Mouse (Mus musculus): ENCODE data around the gene Nppc.

The Nppc gene

DNA sequence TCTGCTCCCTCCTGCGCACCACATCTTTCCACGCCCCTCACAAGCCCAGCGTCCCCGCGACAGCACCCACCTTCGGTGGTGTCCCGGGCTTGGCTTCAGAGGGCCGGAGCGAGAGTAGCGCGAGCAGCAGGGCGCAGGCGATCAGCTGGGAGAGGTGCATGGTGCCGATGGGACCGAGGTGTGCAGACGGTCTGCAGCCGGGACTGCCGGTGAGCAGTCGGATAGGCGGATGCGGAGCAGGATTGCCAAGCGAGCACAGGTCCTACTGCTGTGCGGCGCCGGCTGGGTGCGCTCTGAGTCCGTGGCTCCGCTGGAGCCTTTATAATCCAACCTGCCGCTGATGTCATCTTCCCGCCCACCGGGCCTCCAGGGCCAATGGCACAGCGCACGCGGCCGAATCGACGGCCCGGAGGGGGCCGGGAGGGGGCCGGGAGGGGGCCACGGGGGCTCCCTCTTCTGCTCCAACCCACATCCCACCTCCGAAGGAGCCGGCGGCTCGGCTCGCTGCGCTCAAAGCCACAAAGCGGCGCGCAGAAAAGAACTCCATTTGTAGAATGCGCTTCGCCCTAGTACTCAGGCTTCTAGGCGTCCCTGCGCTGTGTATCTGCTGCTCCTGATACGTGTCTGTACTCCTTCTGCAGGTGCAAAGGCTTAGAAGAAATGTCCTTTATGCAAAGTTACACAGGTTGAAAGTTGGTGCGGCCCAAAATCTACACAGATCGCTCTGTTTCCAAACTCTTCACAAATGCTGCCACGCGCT is at the start of gene Nppc:
Gene Nppc, minus strand, starts transcription at position 293 of the 760 bp plus-strand sequence.
- DNase-seq = peak; percentile 83

DNA sequence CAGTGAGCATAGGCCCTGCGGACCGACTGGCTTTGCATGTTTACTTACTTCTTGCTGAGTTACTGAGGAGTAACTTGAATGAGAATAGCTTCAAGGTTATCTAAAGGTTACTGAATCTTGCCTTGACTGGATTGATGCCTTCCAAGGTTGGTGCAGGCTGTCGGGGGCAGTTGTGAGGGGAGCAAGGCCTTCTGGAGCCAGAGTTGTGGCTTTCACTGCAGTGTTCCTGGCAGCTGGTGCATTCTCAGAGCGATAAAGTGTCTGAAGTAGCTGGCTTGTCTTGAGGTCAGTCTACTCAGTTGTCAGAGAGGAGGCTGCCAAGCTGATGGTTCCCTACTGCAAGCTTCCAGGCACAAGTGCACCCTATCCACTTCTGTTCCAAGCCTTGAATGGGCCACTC is 49.0 kb upstream of the Nppc start:
- DNase-seq = no peak

DNA sequence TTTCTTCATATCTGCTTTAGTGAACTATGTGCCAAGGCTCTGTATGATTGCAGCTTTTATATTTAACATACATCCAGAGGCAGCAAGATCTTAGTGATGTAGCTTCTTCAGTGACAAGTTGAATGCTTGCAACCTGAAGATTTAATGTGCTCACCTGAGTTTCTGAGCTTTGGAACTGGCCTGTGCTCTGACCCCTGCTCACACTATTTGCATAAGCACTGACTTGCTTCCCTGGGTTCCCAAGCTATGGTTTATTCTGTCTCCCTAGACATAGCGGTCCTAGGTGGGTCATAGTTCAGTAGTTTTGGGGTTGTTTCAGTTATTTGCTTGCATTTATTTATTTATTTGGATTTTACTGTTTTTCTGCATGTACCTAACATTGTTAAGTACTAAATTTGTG is 47.8 kb upstream of the Nppc start:
- no peak for DNase-seq

DNA sequence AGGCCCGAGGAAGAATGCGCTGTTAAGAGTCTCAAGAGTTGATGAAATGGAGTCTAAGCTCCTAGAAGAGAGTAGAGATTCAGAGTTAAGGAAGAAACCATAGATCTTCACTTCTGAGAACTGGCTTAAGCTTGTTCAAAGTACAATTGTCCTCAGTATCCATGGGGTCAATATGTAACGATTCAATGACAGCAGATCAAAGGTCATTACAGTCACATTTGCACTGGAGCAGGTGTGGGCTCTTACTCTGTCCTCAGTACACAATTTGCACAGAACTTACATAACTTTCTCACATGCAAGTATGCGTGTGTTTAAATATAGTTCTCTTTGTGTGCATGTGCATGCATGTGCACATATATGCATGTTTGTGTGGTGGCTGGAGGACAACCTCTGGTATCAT is 42.7 kb upstream of the Nppc start:
- DNase-seq = no peak

DNA sequence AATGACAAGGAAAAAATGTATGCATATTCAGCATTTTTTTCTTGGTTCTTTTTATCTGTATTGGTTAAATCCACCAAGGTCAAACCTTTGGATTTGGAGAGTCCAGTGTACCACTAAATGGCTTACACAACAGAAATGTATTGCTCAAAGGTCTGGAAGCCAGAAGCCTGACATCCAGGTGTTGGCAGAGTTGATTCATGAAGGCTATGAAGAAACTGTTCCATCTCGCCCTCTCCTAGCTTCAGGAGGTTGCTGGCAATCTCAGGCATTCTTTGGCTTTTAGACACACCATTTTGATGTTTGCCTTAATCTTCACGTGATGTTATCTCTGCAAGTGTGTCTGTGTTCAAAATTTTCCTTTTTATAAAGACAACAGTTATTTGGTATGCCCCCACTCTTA is 41.7 kb upstream of the Nppc start:
- DNase-seq = no peak

DNA sequence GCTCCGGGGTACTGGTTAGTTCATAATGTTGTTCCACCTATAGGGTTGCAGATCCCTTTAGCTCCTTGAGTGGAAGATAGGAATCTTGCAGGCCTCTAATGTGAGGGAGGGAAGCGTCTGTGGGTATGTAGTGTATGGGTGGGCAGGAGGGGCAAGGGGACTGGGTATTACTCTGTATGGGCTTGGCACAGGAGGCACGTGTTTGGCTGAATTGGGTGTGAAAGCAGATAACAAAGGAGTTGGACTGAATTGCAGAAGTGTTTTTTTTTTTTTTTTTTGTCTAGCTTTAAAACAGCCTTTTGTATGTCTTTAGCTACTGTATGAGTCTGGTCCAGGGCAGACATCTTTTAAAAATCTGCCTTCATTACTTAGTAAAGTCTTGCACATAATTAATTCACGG is 39.2 kb upstream of the Nppc start:
- no peak for DNase-seq

DNA sequence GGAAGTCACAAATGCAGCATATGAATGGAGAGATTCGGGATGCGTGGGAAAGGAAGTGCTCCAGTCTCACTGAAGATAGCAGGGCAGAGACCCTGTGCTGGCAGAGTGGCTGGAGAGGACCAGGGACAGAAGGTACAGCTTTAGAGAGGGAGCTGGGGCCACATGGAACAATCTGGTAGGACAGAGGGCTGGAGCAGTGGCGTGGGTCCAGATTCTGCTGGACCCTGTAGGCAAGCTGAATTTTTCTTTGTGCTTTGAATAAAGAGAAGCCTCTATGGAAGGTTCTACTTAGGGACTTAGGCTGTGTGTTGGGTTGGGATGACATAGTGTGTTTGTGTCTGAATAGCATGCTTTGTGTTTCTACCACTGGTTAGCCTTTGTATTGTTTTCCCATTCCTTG is 35.1 kb upstream of the Nppc start:
- DNase-seq = no peak

DNA sequence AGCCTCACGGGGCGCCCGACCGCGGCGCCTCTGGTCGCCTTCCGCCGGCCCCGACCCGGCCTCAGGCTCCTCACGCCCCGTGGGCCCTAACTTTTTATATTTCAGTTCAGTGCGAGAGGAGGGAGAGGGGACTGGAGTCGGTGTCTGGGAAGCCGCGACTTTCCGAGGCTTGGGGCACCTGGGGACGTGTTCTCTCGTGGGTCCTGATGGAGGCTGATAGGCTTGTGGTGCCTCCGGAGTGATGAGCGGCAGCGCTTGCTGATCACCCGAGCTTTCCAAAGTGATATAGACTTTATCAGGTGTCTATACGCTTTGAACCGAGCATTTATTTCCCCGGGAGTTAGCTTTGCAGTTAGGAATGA is 33.6 kb upstream of the Nppc start:
- DNase-seq = no peak

DNA sequence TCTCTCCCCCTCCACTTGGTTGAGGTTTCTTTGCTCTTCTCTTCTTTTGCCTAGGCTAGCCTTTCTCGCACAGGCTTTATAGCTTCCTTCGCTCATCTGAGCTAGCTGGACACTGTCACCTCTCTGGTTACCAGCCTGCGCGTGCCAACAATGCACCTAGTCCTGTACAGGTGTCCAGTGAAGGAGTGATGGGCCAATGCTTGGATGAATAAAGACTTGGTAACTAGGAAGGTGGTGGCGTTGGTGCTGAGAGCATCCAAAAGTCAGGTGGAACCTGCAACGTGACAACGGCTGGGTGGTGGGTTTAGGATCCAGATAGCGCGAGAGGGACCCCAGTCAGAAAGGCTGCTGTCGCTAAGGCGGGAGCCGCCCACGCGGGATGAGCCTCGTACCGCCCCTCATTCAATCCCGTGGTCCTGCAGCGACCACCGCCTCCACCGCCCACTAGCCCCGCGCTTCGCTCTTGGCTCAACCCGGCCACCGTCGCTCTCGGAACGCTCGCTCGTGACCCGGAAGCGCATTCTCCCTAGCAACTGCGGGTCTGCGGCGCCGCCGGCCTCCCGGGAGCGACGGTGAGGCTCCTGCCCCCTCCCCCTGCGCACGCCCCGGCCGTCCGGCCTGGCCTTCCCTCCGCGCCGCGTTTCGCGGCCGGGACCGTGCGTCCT is 33.1 kb upstream of the Nppc start, which contains the start of gene Dis3l2:
Gene Dis3l2, plus strand, starts transcription at position 509 of the 665 bp plus-strand sequence.
- DNase-seq = peak; percentile 95

DNA sequence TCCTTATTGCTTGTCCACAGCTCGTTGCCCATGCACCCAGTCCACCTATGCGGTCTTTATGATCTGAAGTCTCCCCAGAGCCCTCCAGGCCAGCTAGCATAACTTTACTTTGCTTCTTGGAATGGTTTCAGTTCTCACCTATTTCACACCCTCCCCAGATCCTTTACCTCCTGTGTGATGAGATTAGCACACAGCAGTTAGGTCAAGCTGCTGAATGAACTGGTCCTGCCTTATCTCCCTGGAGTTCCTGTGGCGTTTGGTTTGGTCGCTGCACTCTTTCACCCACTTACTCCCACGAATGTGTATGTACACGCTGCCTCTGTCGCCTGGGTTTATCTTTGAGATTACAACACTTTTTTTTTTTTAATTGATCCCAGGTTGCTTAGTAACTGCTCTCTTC is 30.0 kb upstream of the Nppc start:
- DNase-seq = no peak

DNA sequence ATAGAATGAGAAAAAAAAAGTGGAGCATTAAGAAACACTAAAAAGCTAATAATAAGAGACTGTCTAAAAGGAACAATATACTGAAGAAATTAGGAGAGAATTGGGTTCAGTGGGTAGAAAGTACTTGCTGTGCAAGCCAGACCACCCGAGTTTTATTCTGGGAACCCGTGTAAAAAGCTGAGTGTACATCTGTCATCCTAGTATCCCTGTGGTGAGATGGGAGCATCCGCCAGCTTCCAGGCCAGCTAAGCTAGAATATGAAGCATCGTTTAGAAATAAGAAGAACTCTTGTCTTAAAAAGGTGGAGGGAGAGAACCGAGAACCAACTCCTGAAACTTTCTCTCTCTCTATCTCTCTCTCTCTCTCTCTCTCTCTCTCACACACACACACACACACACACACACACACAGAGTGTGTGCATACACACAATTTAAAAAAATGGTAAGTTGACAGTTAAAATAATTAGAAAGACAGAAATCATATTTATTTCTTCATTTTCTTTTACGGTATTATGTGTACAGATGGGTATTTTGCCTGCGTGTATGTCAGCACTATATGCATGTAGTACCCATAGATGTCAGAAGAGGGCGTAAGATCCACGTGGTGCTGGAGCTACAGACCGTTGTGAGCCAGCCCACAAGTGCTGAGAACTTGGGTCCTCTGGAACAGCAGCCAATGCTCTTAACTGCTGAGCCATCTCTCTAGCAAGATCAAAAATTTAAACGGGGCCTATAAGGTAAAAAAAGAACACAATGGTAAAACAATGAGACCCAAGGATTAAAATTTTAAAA is 29.2 kb upstream of the Nppc start:
- no peak for DNase-seq

DNA sequence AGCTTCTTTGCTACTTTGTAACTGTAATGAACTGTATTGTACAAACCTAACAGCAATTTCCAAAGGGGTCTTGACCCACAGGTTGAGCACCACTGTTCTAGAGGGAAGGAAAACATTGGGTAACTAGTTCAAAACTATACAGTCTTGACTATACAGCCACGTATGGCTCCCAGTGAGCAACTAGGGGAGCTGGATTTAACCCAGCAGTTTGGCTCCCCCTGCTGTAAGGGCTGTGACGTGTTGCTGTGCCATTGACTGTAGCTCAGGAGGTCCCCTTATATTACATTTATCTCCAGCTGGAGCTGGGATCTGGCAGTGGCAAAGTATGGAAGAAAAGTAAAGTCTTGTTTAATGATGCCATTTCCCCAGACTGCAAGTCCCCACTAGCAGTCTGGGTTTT is 28.4 kb upstream of the Nppc start:
- no peak for DNase-seq

DNA sequence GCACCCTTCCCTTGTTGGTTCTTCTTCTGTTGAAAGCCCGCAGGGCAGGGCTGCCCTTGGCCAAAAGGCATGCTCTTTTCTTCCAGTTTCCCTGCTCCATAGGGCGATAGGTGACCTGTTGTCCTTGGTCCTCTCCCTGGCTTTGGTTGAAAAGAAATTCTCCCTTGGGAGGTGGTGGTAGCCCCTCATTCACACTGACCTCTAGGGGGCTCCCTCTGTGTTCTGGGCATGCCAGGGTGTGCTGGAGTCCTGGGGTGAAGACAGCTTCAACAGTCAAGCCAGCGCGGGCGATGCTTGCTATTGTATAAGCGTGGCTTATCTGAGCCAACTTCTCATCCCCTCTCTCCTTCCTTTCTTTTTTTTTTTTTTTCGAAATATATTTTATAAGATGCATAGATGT is 26.6 kb upstream of the Nppc start:
- no peak for DNase-seq

DNA sequence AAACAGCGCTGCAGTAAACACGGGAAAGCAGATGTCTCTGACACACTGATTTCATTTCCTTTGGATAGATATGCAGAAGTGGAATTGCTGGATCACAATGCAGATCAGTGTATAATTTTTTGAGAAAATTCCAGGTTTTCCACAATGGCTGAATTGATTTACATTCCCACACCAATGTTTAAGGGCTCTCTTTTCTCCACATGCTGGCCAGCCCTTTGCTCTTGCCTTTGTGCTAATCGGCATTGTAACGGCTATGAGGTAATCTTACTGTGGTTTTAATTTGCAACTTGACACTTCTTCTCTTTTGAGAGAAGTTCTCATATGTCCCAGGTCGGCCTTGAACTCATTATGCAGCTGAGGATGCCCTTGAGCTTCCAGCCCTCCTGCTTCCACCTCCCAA is 20.7 kb upstream of the Nppc start:
- DNase-seq = no peak

DNA sequence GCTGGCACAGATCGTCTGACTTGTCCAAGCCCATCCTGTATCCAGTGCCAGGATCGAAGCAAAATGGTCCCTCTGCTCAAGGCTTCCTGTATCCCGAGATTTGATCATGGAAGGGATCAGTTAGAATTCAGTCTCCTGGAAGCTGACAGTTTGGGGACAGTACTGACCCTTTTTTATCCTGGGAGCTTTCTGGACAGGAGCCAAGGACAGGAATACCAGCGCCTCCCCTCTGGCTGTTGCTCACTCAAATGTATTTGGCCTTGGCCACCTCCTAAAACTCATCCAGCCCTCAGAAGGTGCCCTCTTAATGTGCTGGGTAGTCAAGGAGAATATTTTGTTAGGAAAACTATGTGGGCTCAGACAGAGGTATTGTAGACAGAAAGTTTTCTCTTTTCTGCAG is 16.9 kb upstream of the Nppc start:
- no peak for DNase-seq

DNA sequence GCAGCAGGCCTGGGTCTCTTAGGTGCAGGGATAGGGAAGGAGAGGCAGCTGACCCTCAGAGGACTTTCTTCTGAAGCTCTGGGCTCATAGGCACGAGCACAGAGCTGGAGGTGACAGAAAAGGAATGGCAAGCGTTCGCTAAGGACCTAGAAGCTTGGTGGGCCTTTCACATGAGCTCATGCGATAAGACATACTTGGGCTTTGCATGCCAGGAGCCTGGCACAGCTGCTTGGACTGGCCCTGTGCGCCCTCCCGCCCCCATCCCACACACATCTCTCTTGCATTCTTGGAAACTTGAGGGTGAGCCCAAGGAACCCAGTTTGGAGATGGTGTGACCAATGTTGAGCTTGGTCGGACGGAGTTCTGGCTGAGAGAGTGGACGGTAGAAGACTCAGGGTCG is 8.3 kb upstream of the Nppc start:
- no peak for DNase-seq

DNA sequence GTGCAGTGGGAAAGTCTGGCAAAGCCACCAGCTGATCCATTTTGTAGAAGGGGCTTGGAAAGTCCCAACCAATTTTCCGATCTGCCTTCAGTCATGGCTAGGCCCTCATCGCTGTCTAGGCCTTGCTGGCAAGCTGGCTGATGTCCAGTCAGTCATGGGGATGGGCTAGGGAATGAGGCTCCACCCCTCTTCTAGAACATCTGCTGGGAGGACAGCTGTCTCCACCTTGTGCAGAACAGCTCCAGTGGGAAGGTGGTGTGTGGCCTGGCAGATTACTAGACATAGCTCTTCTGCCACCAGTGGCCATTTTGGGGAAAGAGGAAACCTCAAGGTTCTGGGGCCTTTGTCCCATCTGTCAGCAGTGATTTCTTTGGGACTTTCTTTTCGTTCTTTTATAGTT is 7.3 kb upstream of the Nppc start:
- DNase-seq = no peak

DNA sequence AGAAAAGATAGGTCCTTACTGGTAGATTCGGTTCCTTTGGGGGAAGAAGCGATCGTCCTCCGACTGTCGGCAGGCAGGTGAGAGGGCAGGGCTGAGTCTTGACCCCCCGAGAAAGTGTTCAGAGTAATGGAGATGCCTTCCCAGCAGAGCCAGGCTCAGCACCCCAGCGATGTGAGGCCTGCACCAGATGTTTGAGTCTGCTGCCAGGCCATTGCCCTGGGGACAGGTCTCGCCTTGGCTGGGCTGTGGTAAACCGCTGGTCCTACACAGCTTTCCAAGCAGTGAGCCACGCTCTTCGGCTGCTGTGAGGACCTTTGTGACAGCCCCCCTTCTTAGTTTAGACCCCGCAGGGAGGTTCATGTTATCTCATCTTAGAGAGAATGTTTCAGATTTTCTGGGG is 4.8 kb upstream of the Nppc start:
- DNase-seq = no peak

DNA sequence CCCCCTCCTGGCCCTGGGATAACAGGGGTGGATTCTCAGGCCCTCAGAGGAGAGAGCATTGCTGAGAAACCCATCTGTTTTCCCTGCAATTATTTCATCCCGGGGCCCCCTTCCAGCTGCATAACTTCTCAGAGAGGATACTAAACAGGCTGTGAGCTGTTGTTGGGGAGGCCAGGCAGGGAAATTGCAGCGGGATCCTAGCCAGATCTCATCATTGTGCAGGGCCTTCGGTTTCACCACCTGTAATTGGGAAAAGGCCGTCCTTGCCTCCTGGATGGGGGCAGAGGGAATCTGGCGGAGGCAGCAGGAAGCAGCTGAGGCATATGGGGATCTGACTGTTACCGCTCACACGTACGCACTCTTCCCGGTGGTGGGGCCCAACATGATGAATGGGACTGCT is 4.0 kb upstream of the Nppc start:
- DNase-seq = peak; percentile 21

DNA sequence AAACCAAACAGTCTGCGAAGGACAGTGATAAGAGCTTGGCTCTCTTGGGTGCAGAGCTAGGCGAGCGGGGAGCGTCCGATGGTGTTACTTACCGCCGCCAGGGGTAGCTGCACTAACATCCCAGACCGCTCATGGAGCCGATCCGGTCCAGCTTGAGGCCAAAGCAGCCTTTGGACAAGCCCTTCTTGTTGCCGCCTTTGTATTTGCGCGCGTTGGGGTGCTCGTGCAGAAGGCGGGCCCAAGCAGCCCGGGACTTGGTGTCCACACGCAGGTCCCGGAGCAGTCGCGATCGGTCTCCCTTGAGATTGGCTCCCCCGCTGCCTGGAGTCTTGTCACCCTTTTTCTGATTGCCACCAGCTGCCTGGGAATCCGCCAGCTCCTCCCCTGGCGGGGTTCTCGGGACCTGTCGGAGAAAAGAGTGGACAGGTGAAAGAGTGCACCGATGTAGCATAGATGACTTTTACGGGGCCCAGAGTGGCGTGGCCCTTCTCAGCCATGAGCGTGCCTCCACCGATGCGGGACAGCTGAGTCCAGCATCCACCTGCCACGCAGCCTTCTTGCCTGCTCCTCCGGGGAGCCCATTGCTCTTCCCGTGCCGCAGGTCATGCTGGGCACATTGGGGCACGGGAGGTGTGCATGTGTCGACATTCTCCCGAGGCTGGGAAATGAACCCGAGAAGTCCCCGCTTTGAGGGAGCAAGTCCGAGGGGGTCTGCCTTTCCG is 658 bp downstream of the Nppc start:
- peak; percentile 87 for DNase-seq

DNA sequence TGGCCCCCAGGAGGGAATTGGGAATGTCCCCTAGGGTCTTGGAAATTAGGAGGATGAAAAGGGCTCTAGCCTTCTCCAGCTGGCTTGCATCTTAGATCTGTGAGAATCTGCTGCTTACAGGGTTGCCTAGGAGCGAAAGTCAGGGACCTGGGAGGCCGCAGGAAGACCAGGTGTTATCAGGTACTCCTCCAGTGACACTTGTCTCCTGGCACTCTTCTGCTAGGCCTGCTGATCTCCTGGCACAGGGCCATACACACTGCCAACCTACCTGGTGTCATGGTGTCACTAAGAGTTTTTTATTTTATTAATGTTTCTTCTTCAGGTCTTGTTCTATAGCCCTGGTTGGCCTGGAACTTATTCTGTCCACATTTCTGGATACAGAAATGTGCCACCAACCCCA is 5.3 kb downstream of the Nppc start:
- DNase-seq = no peak

DNA sequence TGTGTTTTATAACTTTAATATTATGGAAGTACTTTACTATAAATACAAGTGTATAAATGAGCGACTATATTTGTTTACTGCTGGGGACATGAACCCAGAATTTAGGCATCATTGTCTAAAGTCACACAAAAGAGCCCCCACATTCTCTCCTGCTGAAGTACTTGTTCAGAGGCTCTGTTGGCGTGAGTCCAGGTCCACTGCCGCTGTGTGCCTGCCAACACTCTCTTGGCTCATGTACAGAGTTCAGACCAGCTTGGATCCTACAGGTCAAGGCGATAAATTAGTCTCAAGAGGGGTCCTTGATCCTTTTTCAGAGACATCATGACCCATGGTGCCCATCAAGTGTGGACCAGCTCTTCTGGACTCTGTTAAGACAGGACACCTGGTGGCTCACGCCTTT is 13.3 kb downstream of the Nppc start:
- no peak for DNase-seq

DNA sequence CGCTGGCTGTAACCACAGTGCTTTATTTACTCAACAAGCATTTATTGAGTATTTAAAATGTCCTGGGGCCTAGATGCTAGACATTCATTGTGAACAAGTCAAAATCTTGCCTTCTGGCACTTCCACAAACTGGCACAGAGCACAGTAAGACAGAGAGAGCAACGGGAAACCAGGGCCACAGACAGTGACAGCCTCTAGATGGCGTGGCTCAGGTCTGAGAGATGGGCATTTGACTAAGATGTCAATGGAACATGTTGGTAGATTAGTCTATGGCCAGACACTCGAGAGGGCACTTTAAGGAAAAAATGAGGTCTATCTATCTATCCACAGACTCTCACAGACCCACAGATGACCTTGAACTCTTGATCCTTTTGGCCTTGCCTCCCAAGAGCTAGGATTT is 17.7 kb downstream of the Nppc start:
- no peak for DNase-seq

All from retina, postnatal 1 day (tissue).